Mouse (Mus musculus) liver, embryonic 14.5 days (tissue): Measurements from ENCODE around the gene Map3k7cl.

ENCODE experiments used
- CTCF ChIP-seq: IDR thresholded peaks from 2 replicates; pipeline ENCODE4 v1.5.1; 2016; ENCODE audit warnings: antibody characterized with exemption, low read depth, control low read depth
- EP300 ChIP-seq: IDR thresholded peaks from 2 replicates; pipeline ENCODE4 v1.6.1; 2016; ENCODE audit warnings: antibody characterized with exemption, low read depth

DNA sequence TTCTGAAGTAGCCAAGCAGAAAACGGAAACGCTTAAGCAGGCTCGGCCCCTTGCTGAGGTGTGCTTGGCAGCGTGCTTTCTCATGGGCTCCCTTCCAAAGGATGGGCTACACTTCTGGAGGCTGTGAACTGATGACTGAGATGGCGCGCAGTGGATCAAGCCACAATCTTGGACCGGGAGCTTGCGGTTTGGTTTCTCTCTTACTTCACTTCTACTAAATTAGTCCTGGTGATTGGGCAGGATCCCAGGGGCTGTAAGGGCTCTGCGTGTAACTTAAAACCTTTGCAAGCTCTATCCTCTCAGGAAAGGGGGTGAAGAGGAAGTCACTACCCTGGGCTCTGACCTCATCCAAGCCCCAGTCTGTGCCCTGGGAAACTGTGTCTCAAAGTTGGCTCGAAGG is 22.5 kb downstream of the Map3k7cl start:
- TF ChIP-seq CTCF (no peak), EP300 (no peak)
